Mouse (Mus musculus) MEL (cell line): ENCODE measurements around the gene Med27. TPM values are rescaled to one million over a fixed set of nuclear protein-coding genes. Genes with fewer than 3 reads are reported as not detected.

Source experiments
- DNase-seq: peaks from one replicate; pipeline ENCODE4 v3.0.0; 2011; ENCODE audit warnings: low read depth, low spot score
- H3K27ac ChIP-seq: 2 replicates; pipeline ENCODE4 v1.5.1; 2012; ENCODE audit warnings: low read depth, mild to moderate bottlenecking, control low read depth, low read length, moderate library complexity; ENCODE audit not compliant: control insufficient read depth
- H3K27me3 ChIP-seq, 2 experiments: fragments of 150-350 bp in 1 of 2; sonication (generic) in 1 of 2; 2 replicates each; pipeline ENCODE4 v1.6.1; 2012; ENCODE audit warnings: low read length in 2 of 2, mild to moderate bottlenecking in 2 of 2, improper control_type of control experiment in 1 of 2, moderate library complexity in 1 of 2; ENCODE audit not compliant: insufficient read depth in 2 of 2, control insufficient read depth in 1 of 2
- H3K36me3 ChIP-seq, 2 experiments: 2 replicates each; pipeline ENCODE4 v1.6.1; 2012 to 2014; ENCODE audit warnings: low read length in 2 of 2, improper control_type of control experiment in 1 of 2, inconsistent platforms in 1 of 2, mild to moderate bottlenecking in 1 of 2; ENCODE audit not compliant: insufficient read depth in 2 of 2, control insufficient read depth in 1 of 2
- H3K4me1 ChIP-seq, 2 experiments: fragments of 150-350 bp in 1 of 2; sonication (generic) in 1 of 2; 2 replicates each; pipeline ENCODE4 v1.6.1; 2012; ENCODE audit warnings: low read length in 2 of 2, improper control_type of control experiment in 1 of 2, mild to moderate bottlenecking in 1 of 2; ENCODE audit not compliant: insufficient read depth in 2 of 2, control insufficient read depth in 1 of 2
- H3K4me3 ChIP-seq, 2 experiments: fragments of 150-350 bp in 1 of 2; sonication (generic) in 1 of 2; 2 replicates each; pipeline ENCODE4 v1.5.1; 2012; ENCODE audit warnings: low read depth in 2 of 2, low read length in 2 of 2, mild to moderate bottlenecking in 2 of 2, moderate library complexity in 2 of 2, control low read depth in 1 of 2, improper control_type of control experiment in 1 of 2; ENCODE audit not compliant: control insufficient read depth in 1 of 2, insufficient read depth in 1 of 2
- H3K79me2 ChIP-seq: 2 replicates; pipeline ENCODE4 v1.6.1; 2012; ENCODE audit warnings: mild to moderate bottlenecking, low read length, moderate library complexity; ENCODE audit not compliant: control insufficient read depth, poor library complexity, insufficient read depth
- H3K9ac ChIP-seq: 2 replicates; pipeline ENCODE4 v1.6.1; 2012; ENCODE audit warnings: low read depth, mild to moderate bottlenecking, control low read depth, low read length, moderate library complexity; ENCODE audit not compliant: control insufficient read depth, poor library complexity, severe bottlenecking
- H3K9me3 ChIP-seq: fragments of 150-350 bp; sonication (generic); replicated peaks from 2 replicates; pipeline ENCODE4 v1.6.1; 2012; ENCODE audit warnings: mild to moderate bottlenecking, low read length, improper control_type of control experiment, moderate library complexity; ENCODE audit not compliant: insufficient read depth
- CHD1 ChIP-seq: IDR thresholded peaks from 2 replicates; pipeline ENCODE4 v1.6.1; 2012; ENCODE audit warnings: low read depth, mild to moderate bottlenecking, inconsistent platforms, low read length, improper control_type of control experiment
- CHD2 ChIP-seq: IDR thresholded peaks from 2 replicates; pipeline ENCODE4 v1.6.1; 2011; ENCODE audit warnings: low read length, improper control_type of control experiment
- CTCF ChIP-seq, 3 experiments: IDR thresholded peaks in 2 of 3; conservative IDR thresholded peaks in 1 of 3; 2 replicates each; pipeline ENCODE4 v1.5.1; 2011 to 2012; ENCODE audit warnings: low read length in 3 of 3, low read depth in 2 of 3, mild to moderate bottlenecking in 2 of 3, improper control_type of control experiment in 1 of 3, inconsistent platforms in 1 of 3, mixed read lengths in 1 of 3, moderate library complexity in 1 of 3; ENCODE audit not compliant: control insufficient read depth in 1 of 3, insufficient read depth in 1 of 3, poor library complexity in 1 of 3, severe bottlenecking in 1 of 3
- E2F4 ChIP-seq: IDR thresholded peaks from 2 replicates; pipeline ENCODE4 v1.6.1; 2011; ENCODE audit warnings: low read depth, low read length, improper control_type of control experiment, borderline replicate concordance
- ELF1 ChIP-seq: IDR thresholded peaks from 2 replicates; pipeline ENCODE4 v1.6.1; 2014; ENCODE audit warnings: low read depth, mild to moderate bottlenecking, inconsistent platforms, low read length, improper control_type of control experiment, moderate library complexity
- EP300 ChIP-seq, 2 experiments: IDR thresholded peaks; 2 replicates each; pipeline ENCODE4 v1.6.1; 2011; ENCODE audit warnings: improper control_type of control experiment in 2 of 2, low read length in 2 of 2, low read depth in 1 of 2, mild to moderate bottlenecking in 1 of 2
- ETS1 ChIP-seq: IDR thresholded peaks from 2 replicates; pipeline ENCODE4 v1.6.1; 2012; ENCODE audit warnings: low read depth, mild to moderate bottlenecking, inconsistent platforms, low read length, improper control_type of control experiment, moderate library complexity
- GABPA ChIP-seq: IDR thresholded peaks from 2 replicates; pipeline ENCODE4 v1.6.1; 2012; ENCODE audit warnings: low read depth, mild to moderate bottlenecking, inconsistent platforms, low read length, improper control_type of control experiment, moderate library complexity
- GATA1 ChIP-seq: IDR thresholded peaks from 2 replicates; pipeline ENCODE4 v1.6.1; 2011; ENCODE audit warnings: low read depth, low read length, improper control_type of control experiment
- HCFC1 ChIP-seq: IDR thresholded peaks from 2 replicates; pipeline ENCODE4 v1.6.1; 2012; ENCODE audit warnings: low read depth, mild to moderate bottlenecking, inconsistent platforms, low read length, improper control_type of control experiment, moderate library complexity
- JUND ChIP-seq: IDR thresholded peaks from 2 replicates; pipeline ENCODE4 v1.6.1; 2011; ENCODE audit warnings: low read depth, mild to moderate bottlenecking, improper control_type of control experiment, low read length
- KAT2A ChIP-seq: conservative IDR thresholded peaks from 2 replicates; pipeline ENCODE4 v1.6.1; 2012; ENCODE audit warnings: low read depth, low read length, improper control_type of control experiment, inconsistent platforms
- MAFK ChIP-seq: IDR thresholded peaks from 2 replicates; pipeline ENCODE4 v1.6.1; 2011; ENCODE audit warnings: low read depth, mild to moderate bottlenecking, low read length, improper control_type of control experiment, borderline replicate concordance
- MAZ ChIP-seq: IDR thresholded peaks from 2 replicates; pipeline ENCODE4 v1.6.1; 2012; ENCODE audit warnings: low read depth, mild to moderate bottlenecking, inconsistent platforms, low read length, improper control_type of control experiment
- MEF2A ChIP-seq: IDR thresholded peaks from 2 replicates; pipeline ENCODE4 v1.6.1; 2014; ENCODE audit warnings: low read depth, mild to moderate bottlenecking, inconsistent platforms, low read length, improper control_type of control experiment; ENCODE audit not compliant: poor library complexity, insufficient replicate concordance, severe bottlenecking; ENCODE audit errors: extremely low read depth
- MYB ChIP-seq: IDR thresholded peaks from 2 replicates; pipeline ENCODE4 v1.6.1; 2011; ENCODE audit warnings: mild to moderate bottlenecking, low read depth, low read length, improper control_type of control experiment
- MYC ChIP-seq: IDR thresholded peaks from 2 replicates; pipeline ENCODE4 v1.6.1; 2011; ENCODE audit warnings: low read depth, mild to moderate bottlenecking, low read length, improper control_type of control experiment, moderate library complexity
- NELFE ChIP-seq: IDR thresholded peaks from 2 replicates; pipeline ENCODE4 v1.6.1; 2011; ENCODE audit warnings: low read depth, low read length, improper control_type of control experiment
- POLR2A ChIP-seq, 2 experiments: IDR thresholded peaks; 2 replicates each; pipeline ENCODE4 v1.6.1; 2011 to 2012; ENCODE audit warnings: low read length in 2 of 2, mild to moderate bottlenecking in 2 of 2, control low read depth in 1 of 2, improper control_type of control experiment in 1 of 2, low read depth in 1 of 2, moderate library complexity in 1 of 2; ENCODE audit not compliant: control insufficient read depth in 1 of 2, insufficient read depth in 1 of 2, poor library complexity in 1 of 2
- POLR2AphosphoS2 ChIP-seq: IDR thresholded peaks from 2 replicates; pipeline ENCODE4 v1.6.1; 2011; ENCODE audit warnings: low read length, improper control_type of control experiment
- RAD21 ChIP-seq: IDR thresholded peaks from 2 replicates; pipeline ENCODE4 v1.6.1; 2011; ENCODE audit warnings: mild to moderate bottlenecking, low read depth, low read length, improper control_type of control experiment
- TBP ChIP-seq: IDR thresholded peaks from 2 replicates; pipeline ENCODE4 v1.8.0; 2011; ENCODE audit warnings: low read depth, low read length, improper control_type of control experiment
- TCF12 ChIP-seq: IDR thresholded peaks from 2 replicates; pipeline ENCODE4 v1.6.1; 2014; ENCODE audit warnings: low read depth, mild to moderate bottlenecking, inconsistent platforms, low read length, improper control_type of control experiment, moderate library complexity
- USF1 ChIP-seq: IDR thresholded peaks from 2 replicates; pipeline ENCODE4 v1.6.1; 2014; ENCODE audit warnings: low read depth, mild to moderate bottlenecking, inconsistent platforms, low read length, improper control_type of control experiment, moderate library complexity
- USF2 ChIP-seq, 2 experiments: IDR thresholded peaks; 2 replicates each; pipeline ENCODE4 v1.6.1; 2011 to 2012; ENCODE audit warnings: improper control_type of control experiment in 2 of 2, low read length in 2 of 2, borderline replicate concordance in 1 of 2, inconsistent platforms in 1 of 2, low read depth in 1 of 2, mild to moderate bottlenecking in 1 of 2; ENCODE audit not compliant: insufficient read depth in 1 of 2
- ZKSCAN1 ChIP-seq: IDR thresholded peaks from 2 replicates; pipeline ENCODE4 v1.6.1; 2012; ENCODE audit warnings: low read depth, mild to moderate bottlenecking, inconsistent platforms, low read length, improper control_type of control experiment, moderate library complexity
- ZMIZ1 ChIP-seq: IDR thresholded peaks from 2 replicates; pipeline ENCODE4 v1.6.1; 2012; ENCODE audit warnings: low read depth, mild to moderate bottlenecking, inconsistent platforms, low read length, improper control_type of control experiment, moderate library complexity
- ZNF384 ChIP-seq: IDR thresholded peaks from 2 replicates; pipeline ENCODE4 v1.6.1; 2012; ENCODE audit warnings: low read depth, mild to moderate bottlenecking, inconsistent platforms, low read length, improper control_type of control experiment
- polyA plus RNA-seq, 2 experiments: library from polyadenylated mRNA; stranded (reverse) in 1 of 2; unstranded in 1 of 2; fragments of >175 nt in 1 of 2; fragments of >200 nt in 1 of 2; gene quantifications; 2 replicates each; pipeline versions ENCODE4 v1.2.1 to v1.2.4; 2012; ENCODE audit warnings: low replicate concordance in 2 of 2, low read depth in 1 of 2; ENCODE audit not compliant: insufficient read length in 2 of 2, insufficient read depth in 1 of 2, missing spikeins in 1 of 2
- total RNA-seq: library from RNA; depleted of rRNA; stranded (reverse); fragments of 300-350 nt; gene quantifications from 2 replicates; pipeline ENCODE4 v1.2.3, GENCODE M21; 2012

The Med27 gene
- total and polyA plus RNA-seq, 3 experiments, result 46.3 to 46.9 TPM; not detected in 1

- DNase-seq, result no peak
- no peak overlapping the region for H3K27ac ChIP-seq
- H3K9me3 ChIP-seq, result no peaks in the 10 kb centered on the region
- H3K4me1 ChIP-seq, result peaks cover 18 to 34% of the 10 kb centered on the region in 2 experiments
- H3K36me3 ChIP-seq, result peaks cover 0 to 29% of the 10 kb centered on the region in 2 experiments; a peak in 2 of 4 replicates
- H3K4me3 ChIP-seq, result no peak overlapping the region
- no peaks in the 10 kb centered on the region for H3K27me3 ChIP-seq
- no peaks in the 10 kb centered on the region; the same call in 1 of the 2 replicates for H3K79me2 ChIP-seq
- no peak overlapping the region for H3K9ac ChIP-seq
- no peak for TF ChIP-seq E2F4
- TF ChIP-seq TBP, result no peak
- no peak for TF ChIP-seq MAZ
- TF ChIP-seq USF2 (IDR thresholded peaks at IDR 0.05; ENCODE audit: borderline replicate concordance in 1 of 2, insufficient read depth in 1 of 2, low read depth in 1 of 2, low read length in 2 of 2), result no peak
- no peak for TF ChIP-seq ELF1
- TF ChIP-seq POLR2AphosphoS2, result no peak
- TF ChIP-seq JUND, result no peak
- TF ChIP-seq KAT2A, result no peak
- TF ChIP-seq MYB, result no peak
- TF ChIP-seq EP300 (IDR thresholded peaks at IDR 0.05; ENCODE audit: low read depth in 1 of 2, low read length in 2 of 2), result no peak
- no peak for TF ChIP-seq GABPA
- no peak for TF ChIP-seq POLR2A (IDR thresholded peaks at IDR 0.05; ENCODE audit: control insufficient read depth in 1 of 2, insufficient read depth in 1 of 2, low read depth in 1 of 2, low read length in 2 of 2, poor library complexity in 1 of 2)
- no peak for TF ChIP-seq CTCF (IDR thresholded peaks at IDR 0.05 in 2 of 3, conservative IDR thresholded peaks at IDR 0.05 in 1 of 3; ENCODE audit: control insufficient read depth in 1 of 3, insufficient read depth in 1 of 3, low read depth in 2 of 3, low read length in 3 of 3, poor library complexity in 1 of 3, severe bottlenecking in 1 of 3)
- no peak for TF ChIP-seq MYC
- no peak for TF ChIP-seq HCFC1
- TF ChIP-seq TCF12, result no peak
Observed at GRCm38 (mm10) chr2:29463039-29463585, 116.5 kb downstream of the Med27 start.

DNA sequence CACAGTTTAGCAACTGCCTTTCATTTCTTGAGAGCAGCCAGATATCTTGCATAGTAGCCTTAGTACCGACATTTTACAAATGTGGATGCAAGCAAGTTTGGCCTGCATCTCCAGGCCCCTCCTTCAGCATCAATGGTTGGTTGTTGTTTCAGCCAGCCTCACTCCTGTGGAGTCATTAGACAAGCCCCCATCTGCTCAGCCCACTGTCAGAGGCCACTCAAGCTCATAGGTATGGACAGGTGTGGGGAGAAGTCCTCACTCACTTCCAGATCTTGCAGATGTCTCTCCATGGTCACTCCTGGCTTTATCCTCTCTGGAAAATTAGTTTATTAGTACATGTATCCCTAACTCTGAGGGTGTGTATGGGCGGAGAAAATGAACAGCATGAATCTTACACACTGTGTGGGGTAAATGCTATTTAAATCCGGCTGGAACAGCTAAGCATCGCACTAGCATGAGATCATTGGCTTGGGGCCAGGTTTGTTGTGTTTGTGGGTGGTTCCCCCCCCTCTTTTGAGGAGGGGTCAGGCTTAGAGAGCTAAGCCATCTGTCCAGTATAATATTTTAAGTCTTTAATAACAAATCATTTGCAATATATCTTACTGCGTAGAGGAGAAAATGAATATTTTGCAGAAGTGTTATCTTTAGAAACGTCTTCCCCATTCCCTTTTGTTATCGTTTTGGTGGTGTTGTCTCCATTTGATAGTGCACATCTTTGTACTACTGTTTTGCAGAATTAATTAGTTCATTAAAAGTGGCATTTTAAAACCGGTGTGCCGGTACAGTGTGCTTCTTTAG is 118.4 kb downstream of the Med27 start:
- Histone ChIP-seq H3K79me2 (no peaks in the 10 kb centered on the region), H3K9me3 (no peaks in the 10 kb centered on the region), H3K27me3 (no peaks in the 10 kb centered on the region), H3K4me3 (peak overlapping the region in 1 of 2 experiments; percentile 5; a peak in 1 of 4 replicates), H3K36me3 (peaks cover 0 to 18% of the 10 kb centered on the region in 2 experiments; a peak in 2 of 4 replicates), H3K9ac (no peak overlapping the region), H3K27ac (peak overlapping the region; percentile 5), H3K4me1 (peaks cover 12 to 26% of the 10 kb centered on the region in 2 experiments)
- DNase-seq, result no peak
- TF ChIP-seq KAT2A, result no peak
- TF ChIP-seq CHD2, result no peak
- no peak for TF ChIP-seq MEF2A
- no peak for TF ChIP-seq MAZ
- peak; percentile 79 to 91 for TF ChIP-seq EP300 (IDR thresholded peaks at IDR 0.05; ENCODE audit: low read depth in 1 of 2, low read length in 2 of 2)
- no peak for TF ChIP-seq ZKSCAN1
- TF ChIP-seq CHD1, result no peak
- peak; percentile 62; the same call in 1 of the 2 replicates for TF ChIP-seq ETS1
- no peak for TF ChIP-seq ZNF384
- no peak for TF ChIP-seq USF1
- no peak for TF ChIP-seq RAD21
- no peak for TF ChIP-seq ELF1
- TF ChIP-seq MYC, result no peak
- no peak for TF ChIP-seq MAFK
- no peak for TF ChIP-seq CTCF (IDR thresholded peaks at IDR 0.05 in 2 of 3, conservative IDR thresholded peaks at IDR 0.05 in 1 of 3; ENCODE audit: control insufficient read depth in 1 of 3, insufficient read depth in 1 of 3, low read depth in 2 of 3, low read length in 3 of 3, poor library complexity in 1 of 3, severe bottlenecking in 1 of 3)
- no peak for TF ChIP-seq ZMIZ1
- no peak for TF ChIP-seq TBP
- TF ChIP-seq NELFE, result no peak
- peak; percentile 94 for TF ChIP-seq GATA1
- TF ChIP-seq GABPA, result no peak
